Mouse (Mus musculus): ENCODE results near the gene Nmd3. TPM values are rescaled to one million over a fixed set of nuclear protein-coding genes. Genes with fewer than 3 reads are reported as not detected.

Nmd3 gene
- polyA plus RNA-seq, 1 experiment from 2014 or later: 149 TPM

GRCm38 (mm10) chr3:69773356-69773755 lies 51.6 kb downstream of the Nmd3 start:
- Histone ChIP-seq H3K4me3 (no peak overlapping the region), H3K27me3 (ENCODE audit: insufficient read depth, poor library complexity, severe bottlenecking) (no peaks in the 10 kb centered on the region), H3K4me1 (no peaks in the 10 kb centered on the region), H3K9me3 (no peaks in the 10 kb centered on the region), H3K27ac (no peak overlapping the region), H3K36me3 (no peaks in the 10 kb centered on the region)
- no peak for DNase-seq (ENCODE audit: low spot score)
- WGBS: 89% methylated on average over 4 of the region's 4 CpGs

DNA sequence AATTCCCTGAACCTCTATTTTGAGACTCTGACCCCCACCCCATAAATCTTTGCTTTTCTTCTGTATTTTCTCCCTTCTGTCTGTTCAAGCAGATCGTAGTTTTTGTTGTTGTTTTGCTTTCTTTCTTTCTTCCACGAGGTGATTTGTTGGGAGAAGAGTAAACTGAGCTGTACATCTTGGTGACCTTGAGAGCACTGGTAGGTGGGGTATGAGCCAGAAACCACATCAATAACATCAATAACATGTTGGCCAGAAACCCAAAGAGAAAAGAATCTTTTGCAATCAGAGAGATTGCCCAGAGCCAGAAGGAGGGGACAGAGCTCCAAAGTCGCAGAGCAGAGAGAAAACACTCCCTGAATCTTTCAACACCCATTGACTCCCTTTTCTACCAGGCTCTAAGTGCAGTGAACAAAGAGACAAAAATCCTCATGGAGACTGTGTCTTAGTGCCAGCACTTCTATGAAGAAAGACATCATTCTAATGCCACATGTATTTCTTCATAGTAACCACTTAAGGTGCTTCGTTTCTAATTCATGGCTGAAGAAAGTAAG lies 57.5 kb downstream of the Nmd3 start:
- Histone ChIP-seq H3K9me3 (no peaks in the 10 kb centered on the region), H3K36me3 (no peaks in the 10 kb centered on the region), H3K27ac (no peak overlapping the region), H3K4me1 (no peaks in the 10 kb centered on the region), H3K27me3 (ENCODE audit: insufficient read depth, poor library complexity, severe bottlenecking) (no peaks in the 10 kb centered on the region), H3K4me3 (no peak overlapping the region)
- WGBS: 66% methylated on average over 4 of the region's 4 CpGs
- DNase-seq (ENCODE audit: low spot score): peak; percentile 5

GRCm38 (mm10) chr3:69792823-69793417 lies 71.1 kb downstream of the Nmd3 start:
- no peaks in the 10 kb centered on the region for H3K36me3 ChIP-seq
- H3K4me1 ChIP-seq: no peaks in the 10 kb centered on the region
- no peak overlapping the region for H3K27ac ChIP-seq
- no peak overlapping the region for H3K4me3 ChIP-seq
- WGBS: 71% methylated on average over 3 of the region's 3 CpGs
- no peak for DNase-seq (ENCODE audit: low spot score)
- H3K9me3 ChIP-seq: no peaks in the 10 kb centered on the region
- no peaks in the 10 kb centered on the region for H3K27me3 ChIP-seq (ENCODE audit: insufficient read depth, poor library complexity, severe bottlenecking)

DNA sequence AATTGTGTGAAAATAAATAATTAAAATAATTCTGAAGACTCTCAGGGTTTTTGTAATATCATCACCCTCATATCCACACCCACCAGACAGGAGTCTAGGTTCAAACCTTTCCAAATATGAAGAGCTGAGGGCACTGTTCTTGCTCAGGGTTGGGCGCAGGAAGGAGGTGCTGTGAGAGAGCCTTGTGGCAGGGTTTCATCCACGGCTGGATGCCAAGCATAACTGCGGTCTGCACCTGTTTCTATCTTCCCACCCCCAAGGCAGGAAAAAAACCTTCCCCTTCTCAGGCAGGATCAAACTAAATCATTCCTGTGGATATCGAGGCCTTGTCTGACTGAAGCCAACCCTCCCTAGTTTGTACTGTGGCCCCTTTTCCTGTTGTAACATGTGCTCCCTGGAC lies 75.7 kb downstream of the Nmd3 start:
- H3K4me1 ChIP-seq: no peaks in the 10 kb centered on the region
- no peaks in the 10 kb centered on the region for H3K27me3 ChIP-seq (ENCODE audit: insufficient read depth, poor library complexity, severe bottlenecking)
- no peaks in the 10 kb centered on the region for H3K9me3 ChIP-seq
- no peak overlapping the region for H3K27ac ChIP-seq
- DNase-seq (ENCODE audit: low spot score): no peak
- 86% methylated on average over 4 of the region's 4 CpGs for WGBS
- H3K4me3 ChIP-seq: no peak overlapping the region
- no peaks in the 10 kb centered on the region for H3K36me3 ChIP-seq

GRCm38 (mm10) chr3:69797969-69798368 lies 76.2 kb downstream of the Nmd3 start:
- Histone ChIP-seq H3K27me3 (ENCODE audit: insufficient read depth, poor library complexity, severe bottlenecking) (no peaks in the 10 kb centered on the region), H3K9me3 (no peaks in the 10 kb centered on the region), H3K4me1 (no peaks in the 10 kb centered on the region), H3K4me3 (no peak overlapping the region), H3K27ac (no peak overlapping the region), H3K36me3 (no peaks in the 10 kb centered on the region)
- no peak for DNase-seq (ENCODE audit: low spot score)
- 83% methylated on average over 2 of the region's 2 CpGs for WGBS

GRCm38 (mm10) chr3:69799096-69799495 lies 77.3 kb downstream of the Nmd3 start:
- Histone ChIP-seq H3K27me3 (ENCODE audit: insufficient read depth, poor library complexity, severe bottlenecking) (no peaks in the 10 kb centered on the region), H3K4me1 (no peaks in the 10 kb centered on the region), H3K27ac (no peak overlapping the region), H3K36me3 (no peaks in the 10 kb centered on the region), H3K4me3 (no peak overlapping the region), H3K9me3 (no peaks in the 10 kb centered on the region)
- no peak for DNase-seq (ENCODE audit: low spot score)
- WGBS: 59% methylated on average over 1 of the region's 1 CpGs

DNA sequence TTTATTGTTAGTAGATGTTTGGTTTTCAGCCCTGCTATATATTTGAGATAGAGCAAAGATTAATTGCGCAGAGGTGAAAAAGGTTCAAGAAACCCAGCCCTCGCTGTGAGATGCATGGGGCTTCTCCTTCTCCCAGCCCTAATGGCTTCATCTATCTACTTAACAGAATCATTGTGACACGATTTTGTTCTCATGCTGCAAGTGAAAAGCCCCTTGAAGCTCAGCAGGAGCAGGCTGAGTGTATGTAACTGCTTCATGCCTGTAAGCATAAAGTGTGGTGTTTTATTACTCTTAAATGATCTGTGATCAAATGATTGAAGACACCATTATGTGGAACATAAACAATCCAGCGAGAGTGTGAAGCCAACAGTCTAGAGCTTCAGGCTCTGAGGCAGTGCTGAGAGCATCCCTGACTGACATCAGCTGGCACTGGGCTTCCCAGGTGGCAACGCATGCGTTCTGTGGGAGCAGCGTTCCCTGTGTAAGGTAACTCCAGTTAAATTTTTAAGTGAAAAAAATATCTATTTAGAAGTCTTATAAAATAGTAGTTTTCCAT lies 79.1 kb downstream of the Nmd3 start:
- Histone ChIP-seq H3K27ac (no peak overlapping the region), H3K9me3 (no peaks in the 10 kb centered on the region), H3K27me3 (ENCODE audit: insufficient read depth, poor library complexity, severe bottlenecking) (no peaks in the 10 kb centered on the region), H3K4me1 (no peaks in the 10 kb centered on the region), H3K4me3 (no peak overlapping the region), H3K36me3 (no peaks in the 10 kb centered on the region)
- DNase-seq (ENCODE audit: low spot score): no peak
- WGBS: 72% methylated on average over 7 of the region's 7 CpGs

- Histone ChIP-seq H3K4me1 (no peaks in the 10 kb centered on the region), H3K36me3 (no peaks in the 10 kb centered on the region), H3K27me3 (ENCODE audit: insufficient read depth, poor library complexity, severe bottlenecking) (no peaks in the 10 kb centered on the region), H3K9me3 (no peaks in the 10 kb centered on the region), H3K27ac (no peak overlapping the region), H3K4me3 (no peak overlapping the region)
- DNase-seq (ENCODE audit: low spot score): no peak
- WGBS: 78% methylated on average over 1 of the region's 1 CpGs
These were observed 81.4 kb downstream of the Nmd3 start for GRCm38 (mm10) chr3:69803137-69803536.

Other genes with a start within 250 kb of the Nmd3 start
- gene B3galnt1, start 123.0 kb upstream of the Nmd3 start, polyA plus RNA-seq (2016; fragmentation: Nextera tagmentation; extraction: Ambion mirVana): 26.5 and 27.7 TPM in 2 replicates
- gene Sptssb, start 138.0 kb downstream of the Nmd3 start, polyA plus RNA-seq (2016; fragmentation: Nextera tagmentation; extraction: Ambion mirVana): 0.23 and 1.6 TPM in 2 replicates